ENCODE assay signal across 24 mouse cellular contexts in genomic region chr15:80532281-80533072, GRCm38 (mm10). TPM values are rescaled to one million over a fixed set of nuclear protein-coding genes. Genes with fewer than 3 reads are reported as not detected.
A peak's percentile ranks its signal among the peaks of the same experiment; 100 is the strongest.
DNase-seq lines count a peak whose midpoint lies in the region; ATAC-seq and TF ChIP-seq lines count a peak whose summit lies in the region.
"Had no signal": no experiment of that assay in that cellular context is flagged by ENCODE, and none has a peak within 500 bp of the region (broad histone marks: within the 10 kb centered on the region; RNA-seq: fewer than 3 reads in every experiment).

No protein-coding gene starts in this region.

- peak; percentile 83; the same call in 1 of the 2 replicates for ATAC-seq in stomach, embryonic 15.5 days (ENCODE audit: insufficient read depth, low FRiP score, low read depth)
- no peak for ATAC-seq in stomach, postnatal 0 days (ENCODE audit: low FRiP score, low TSS enrichment)
- peak; percentile 98 for ATAC-seq in liver, embryonic 14.5 days (ENCODE audit: insufficient read depth)
- ATAC-seq: CD4-positive, CD25-positive, alpha-beta regulatory T cell, adult 4 months; forebrain, embryonic 13.5 days; midbrain, embryonic 16.5 days had no signal

- H3K4me1 ChIP-seq in stomach, embryonic 15.5 days = no peaks in the 10 kb centered on the region
- H3K4me1 ChIP-seq in stomach, postnatal 0 days (replicated peaks; ENCODE audit: control insufficient read depth, insufficient read depth) = no peaks in the 10 kb centered on the region
- peaks cover 34 to 36% of the 10 kb centered on the region in 2 experiments for H3K4me1 ChIP-seq in liver, embryonic 14.5 days (replicated peaks; ENCODE audit: control insufficient read depth in 2 of 2, insufficient read depth in 2 of 2, low read length in 1 of 2)
- H3K4me1 ChIP-seq: limb, embryonic 13.5 days had no signal

- no peaks in the 10 kb centered on the region for H3K27me3 ChIP-seq in stomach, embryonic 15.5 days (replicated peaks)
- no peaks in the 10 kb centered on the region for H3K27me3 ChIP-seq in stomach, postnatal 0 days (ENCODE audit: control insufficient read depth, insufficient read depth, low read length)
- H3K27me3 ChIP-seq in liver, embryonic 14.5 days (ENCODE audit: control insufficient read depth, insufficient read depth, low read length) = no peaks in the 10 kb centered on the region
- H3K27me3 ChIP-seq: forebrain, embryonic 13.5 days; hindbrain, embryonic 15.5 days; limb, embryonic 13.5 days had no signal

- H3K27ac ChIP-seq in stomach, embryonic 15.5 days = no peak overlapping the region
- H3K27ac ChIP-seq in stomach, postnatal 0 days (replicated peaks) = no peak overlapping the region
- H3K27ac ChIP-seq in liver, embryonic 14.5 days = peak overlapping the region; percentile 93
- H3K27ac ChIP-seq: embryonic facial prominence, embryonic 13.5 days; forebrain, embryonic 13.5 days; hindbrain, embryonic 15.5 days; limb, embryonic 13.5 days had no signal

- no peak for TF ChIP-seq EP300 in stomach, postnatal 0 days (optimal IDR thresholded peaks at IDR 0.05)
- peak; percentile 91 for TF ChIP-seq EP300 in liver, embryonic 14.5 days (IDR thresholded peaks at IDR 0.05; ENCODE audit: low read depth)

- H3K4me2 ChIP-seq in stomach, embryonic 15.5 days = no peak overlapping the region
- H3K4me2 ChIP-seq in stomach, postnatal 0 days (replicated peaks; ENCODE audit: low read depth) = no peak overlapping the region
- H3K4me2 ChIP-seq in liver, embryonic 14.5 days (ENCODE audit: low read depth) = peak overlapping the region; percentile 72
- H3K4me2 ChIP-seq: embryonic facial prominence, embryonic 13.5 days; forebrain, embryonic 13.5 days; hindbrain, embryonic 15.5 days; limb, embryonic 13.5 days had no signal

- intact Hi-C loops in heart, postnatal 25 days (cut with DNase I) = no loop called here

- TF ChIP-seq CTCF in stomach, postnatal 0 days (IDR thresholded peaks at IDR 0.05; ENCODE audit: low read depth) = no peak
- TF ChIP-seq CTCF in liver, embryonic 14.5 days (IDR thresholded peaks at IDR 0.05; ENCODE audit: low read depth) = no peak

- no peak overlapping the region for H3K9ac ChIP-seq in stomach, embryonic 15.5 days
- H3K9ac ChIP-seq in stomach, postnatal 0 days (ENCODE audit: low read length) = no peak overlapping the region
- peak overlapping the region; percentile 72 for H3K9ac ChIP-seq in liver, embryonic 14.5 days (replicated peaks)
- H3K9ac ChIP-seq: embryonic facial prominence, embryonic 13.5 days; forebrain, embryonic 13.5 days; hindbrain, embryonic 15.5 days; limb, embryonic 13.5 days had no signal

- H3K36me3 ChIP-seq in stomach, embryonic 15.5 days = no peaks in the 10 kb centered on the region
- H3K36me3 ChIP-seq in stomach, postnatal 0 days (ENCODE audit: control insufficient read depth, insufficient read depth, low read length) = no peaks in the 10 kb centered on the region
- H3K36me3 ChIP-seq in liver, embryonic 14.5 days (replicated peaks; ENCODE audit: control insufficient read depth, insufficient read depth, low read depth) = no peaks in the 10 kb centered on the region
- H3K36me3 ChIP-seq: embryonic facial prominence, embryonic 13.5 days; G1E; hindbrain, embryonic 15.5 days; limb, embryonic 13.5 days had no signal

- no peaks in the 10 kb centered on the region for H3K9me3 ChIP-seq in stomach, embryonic 15.5 days
- no peaks in the 10 kb centered on the region for H3K9me3 ChIP-seq in stomach, postnatal 0 days (ENCODE audit: control insufficient read depth, low read length)
- H3K9me3 ChIP-seq in liver, embryonic 14.5 days (ENCODE audit: control insufficient read depth, low read length) = no peaks in the 10 kb centered on the region
- H3K9me3 ChIP-seq: embryonic facial prominence, embryonic 13.5 days; forebrain, embryonic 13.5 days; G1E; hindbrain, embryonic 15.5 days; limb, embryonic 13.5 days had no signal

- no peak overlapping the region for H3K4me3 ChIP-seq in stomach, embryonic 15.5 days (replicated peaks)
- no peak overlapping the region for H3K4me3 ChIP-seq in stomach, postnatal 0 days (ENCODE audit: low read depth, low read length)
- H3K4me3 ChIP-seq in liver, embryonic 14.5 days (ENCODE audit: insufficient read depth in 1 of 2, low read depth in 2 of 2, low read length in 2 of 2) = peak overlapping the region; percentile 0 to 16; a peak in 1 of 4 replicates
- H3K4me3 ChIP-seq: embryonic facial prominence, embryonic 13.5 days; forebrain, embryonic 13.5 days; hindbrain, embryonic 15.5 days; limb, embryonic 13.5 days had no signal

- peak; percentile 56 for DNase-seq in heart, adult 11 months
- no peak for DNase-seq in heart, postnatal 25 days (ENCODE audit: low spot score)
- DNase-seq in stomach, postnatal 0 days (ENCODE audit: low spot score) = no peak
- peak; percentile 69 to 75 (median 75) for DNase-seq in liver, embryonic 14.5 days (ENCODE audit: low read depth in 3 of 3, low spot score in 3 of 3)
- DNase-seq in yolk sac, embryonic 10.5 days (ENCODE audit: low spot score) = peak; percentile 4
- DNase-seq in frontal cortex, postnatal 25 days (ENCODE audit: low spot score in 2 of 2) = no peak
- DNase-seq in T-cell, adult 2 months (ENCODE audit: low spot score) = no peak
- DNase-seq: cerebellum, adult 11-12 months; heart, postnatal 14 days; kidney, adult 18-20 months; kidney, postnatal 14 days; thymus, postnatal 4 days had no signal

- 76% methylated on average over 8 of the region's 8 CpGs for WGBS in stomach, embryonic 15.5 days
- 81% methylated on average over 8 of the region's 8 CpGs for WGBS in stomach, postnatal 0 days
- 13% methylated on average over 8 of the region's 8 CpGs for WGBS in liver, embryonic 14.5 days (ENCODE audit: insufficient replicate concordance)

RNA-seq across cellular contexts. Expression of gene Enthd1, which starts 32.5 kb away (rescaled TPM):
- total RNA-seq in heart, postnatal 25 days (2021) = not detected
- not detected in 2 replicates for polyA plus RNA-seq in stomach, embryonic 15.5 days (2015; fragmentation: Nextera tagmentation; extraction: Ambion mirVana)
- polyA plus RNA-seq in stomach, postnatal 0 days (2015; fragmentation: Nextera tagmentation; extraction: Ambion mirVana) = not detected in 2 replicates
- polyA plus RNA-seq in liver, embryonic 14.5 days (2012; rRNA removed) = not detected in 2 replicates
- polyA plus RNA-seq in liver, embryonic 14.5 days (2014; fragmentation: Nextera tagmentation; extraction: Ambion mirVana) = not detected in 2 replicates
- total RNA-seq: adrenal gland, adult 18-20 months; granulocyte monocyte progenitor cell, adult 5-6 weeks; heart, postnatal 14 days; left cerebral cortex, adult 8-10 months had no signal
- polyA plus RNA-seq: embryonic facial prominence, embryonic 13.5 days; forebrain, embryonic 13.5 days; G1E; hindbrain, embryonic 15.5 days; limb, embryonic 13.5 days; lung, embryonic 16.5 days; midbrain, embryonic 16.5 days had no signal

RNA-seq across cellular contexts. Expression of gene Grap2, which starts 39.9 kb away (rescaled TPM):
- total RNA-seq in heart, postnatal 25 days (2021) = 1 to 10 TPM; 1.0 to 1.6 TPM
- 0.83 and 1.3 TPM in 2 replicates for polyA plus RNA-seq in stomach, embryonic 15.5 days (2015; fragmentation: Nextera tagmentation; extraction: Ambion mirVana)
- 0.15 and 0.22 TPM in 2 replicates for polyA plus RNA-seq in stomach, postnatal 0 days (2015; fragmentation: Nextera tagmentation; extraction: Ambion mirVana)
- polyA plus RNA-seq in liver, embryonic 14.5 days (2012; rRNA removed) = 8.7 and 9.2 TPM in 2 replicates
- 21.7 and 21.8 TPM in 2 replicates for polyA plus RNA-seq in liver, embryonic 14.5 days (2014; fragmentation: Nextera tagmentation; extraction: Ambion mirVana)

Comparison
In these comparisons a context has a peak if more than half of its experiments do, and no peak if none do; other contexts are left out.
1. DNase-seq: peak in heart, adult 11 months (single experiment), liver, embryonic 14.5 days (3 of 3) and yolk sac, embryonic 10.5 days (single experiment); none in heart, postnatal 25 days (single experiment), stomach, postnatal 0 days (single experiment), frontal cortex, postnatal 25 days (0 of 2) and T-cell, adult 2 months (single experiment).
2. H3K4me3 ChIP-seq: peak in liver, embryonic 14.5 days (2 of 2); none in stomach, embryonic 15.5 days (single experiment) and stomach, postnatal 0 days (single experiment).